7 mouse cellular contexts compared by ENCODE assay signal in the genomic region with DNA sequence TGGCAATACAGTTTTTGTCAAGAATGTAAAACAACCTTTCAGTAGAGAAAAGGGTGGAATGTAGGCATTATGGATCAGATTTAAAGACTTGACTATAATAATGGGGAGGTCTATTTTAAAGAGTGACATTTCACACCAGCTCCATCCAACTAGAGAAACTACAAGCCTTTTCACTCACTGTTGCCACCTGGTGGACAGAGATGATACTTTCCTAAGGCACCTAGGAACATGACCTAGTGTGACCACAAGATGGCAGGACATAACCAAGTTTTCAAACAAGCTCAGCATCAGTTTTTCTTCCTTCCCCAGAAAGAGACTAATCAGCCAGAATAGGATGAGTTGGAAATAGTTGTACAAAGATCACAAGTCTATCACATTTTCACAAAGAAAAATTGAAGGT.
DNase-seq lines count a peak whose midpoint lies in the region; ATAC-seq lines count a peak whose summit lies in the region.

No protein-coding gene starts in this region.

- ATAC-seq in forebrain, embryonic 16.5 days, result peak; percentile 70
- peak; percentile 71; the same call in 1 of the 2 replicates for ATAC-seq in hindbrain, embryonic 12.5 days (ENCODE audit: low FRiP score)

- H3K4me2 ChIP-seq in forebrain, embryonic 16.5 days (ENCODE audit: low read length), result no peak overlapping the region
- H3K4me2 ChIP-seq in hindbrain, embryonic 12.5 days (replicated peaks), result no peak overlapping the region

- no peak overlapping the region for H3K4me3 ChIP-seq in forebrain, embryonic 16.5 days (replicated peaks; ENCODE audit: low read length)
- no peak overlapping the region for H3K4me3 ChIP-seq in hindbrain, embryonic 12.5 days

- H3K9ac ChIP-seq in forebrain, embryonic 16.5 days (replicated peaks; ENCODE audit: low read depth, low read length), result no peak overlapping the region
- H3K9ac ChIP-seq in hindbrain, embryonic 12.5 days, result no peak overlapping the region

- DNase-seq in R1 (ENCODE audit: low read depth, low spot score), result peak; percentile 82
- peak; percentile 81 for DNase-seq in cerebellum, adult 11-12 months
- DNase-seq in left cerebral cortex, adult 11 months (ENCODE audit: low spot score), result peak; percentile 87
- peak; percentile 88 for DNase-seq in mesoderm, embryonic 11.5 days (ENCODE audit: low read depth, low spot score)
- peak; percentile 64 to 80 for DNase-seq in right cerebral cortex, postnatal 36 days (ENCODE audit: low spot score in 2 of 2)

- H3K27me3 ChIP-seq in forebrain, embryonic 16.5 days (replicated peaks; ENCODE audit: control insufficient read depth, insufficient read depth, low read length), result no peaks in the 10 kb centered on the region
- H3K27me3 ChIP-seq in hindbrain, embryonic 12.5 days, result no peaks in the 10 kb centered on the region

- H3K4me1 ChIP-seq in forebrain, embryonic 16.5 days (replicated peaks; ENCODE audit: control insufficient read depth, insufficient read depth, low read length), result no peaks in the 10 kb centered on the region
- no peaks in the 10 kb centered on the region for H3K4me1 ChIP-seq in hindbrain, embryonic 12.5 days

- no peak overlapping the region for H3K27ac ChIP-seq in forebrain, embryonic 16.5 days (ENCODE audit: low read length)
- H3K27ac ChIP-seq in hindbrain, embryonic 12.5 days, result no peak overlapping the region

- no peaks in the 10 kb centered on the region for H3K9me3 ChIP-seq in forebrain, embryonic 16.5 days (ENCODE audit: control insufficient read depth, low read length)
- no peaks in the 10 kb centered on the region for H3K9me3 ChIP-seq in hindbrain, embryonic 12.5 days (replicated peaks)

- H3K36me3 ChIP-seq in forebrain, embryonic 16.5 days (ENCODE audit: control insufficient read depth, insufficient read depth), result no peaks in the 10 kb centered on the region
- H3K36me3 ChIP-seq in hindbrain, embryonic 12.5 days, result no peaks in the 10 kb centered on the region
